Mouse (Mus musculus): ENCODE results near the gene Spag17. TPM values are rescaled to one million over a fixed set of nuclear protein-coding genes. Genes with fewer than 3 reads are reported as not detected.

The Spag17 gene
- polyA plus RNA-seq, 1 experiment from 2014 or later: not detected

- WGBS: 63% methylated on average over 2 of the region's 2 CpGs
- Histone ChIP-seq H3K27me3 (ENCODE audit: control insufficient read depth, insufficient read depth, low read length) (no peaks in the 10 kb centered on the region), H3K27ac (ENCODE audit: low read length) (no peak overlapping the region), H3K4me3 (ENCODE audit: low read depth, low read length) (no peak overlapping the region), H3K4me1 (ENCODE audit: control insufficient read depth, insufficient read depth, low read length) (no peaks in the 10 kb centered on the region), H3K36me3 (ENCODE audit: control insufficient read depth, insufficient read depth, low read length) (no peaks in the 10 kb centered on the region), H3K4me2 (replicated peaks; ENCODE audit: low read depth, low read length) (no peak overlapping the region), H3K9me3 (ENCODE audit: control insufficient read depth, low read depth, low read length) (no peaks in the 10 kb centered on the region), H3K9ac (replicated peaks; ENCODE audit: low read depth, low read length) (no peak overlapping the region)
- no peak for ATAC-seq (ENCODE audit: insufficient number of reproducible peaks, insufficient read depth, low FRiP score, low read depth)
Measured at GRCm38 (mm10) chr3:99945171-99945570, 60.0 kb downstream of the Spag17 start.

- Histone ChIP-seq H3K4me2 (replicated peaks; ENCODE audit: low read depth, low read length) (no peak overlapping the region), H3K9ac (replicated peaks; ENCODE audit: low read depth, low read length) (no peak overlapping the region), H3K36me3 (ENCODE audit: control insufficient read depth, insufficient read depth, low read length) (no peaks in the 10 kb centered on the region), H3K27me3 (ENCODE audit: control insufficient read depth, insufficient read depth, low read length) (no peaks in the 10 kb centered on the region), H3K4me3 (ENCODE audit: low read depth, low read length) (no peak overlapping the region), H3K9me3 (ENCODE audit: control insufficient read depth, low read depth, low read length) (no peaks in the 10 kb centered on the region), H3K4me1 (ENCODE audit: control insufficient read depth, insufficient read depth, low read length) (no peaks in the 10 kb centered on the region), H3K27ac (ENCODE audit: low read length) (no peak overlapping the region)
- ATAC-seq (ENCODE audit: insufficient number of reproducible peaks, insufficient read depth, low FRiP score, low read depth): no peak
- 69% methylated on average over 9 of the region's 9 CpGs for WGBS
Measured at GRCm38 (mm10) chr3:99954039-99954602, 68.9 kb downstream of the Spag17 start.

- Histone ChIP-seq H3K27me3 (ENCODE audit: control insufficient read depth, insufficient read depth, low read length) (no peaks in the 10 kb centered on the region), H3K4me3 (ENCODE audit: low read depth, low read length) (no peak overlapping the region), H3K4me1 (ENCODE audit: control insufficient read depth, insufficient read depth, low read length) (no peaks in the 10 kb centered on the region), H3K4me2 (replicated peaks; ENCODE audit: low read depth, low read length) (no peak overlapping the region), H3K9ac (replicated peaks; ENCODE audit: low read depth, low read length) (no peak overlapping the region), H3K36me3 (ENCODE audit: control insufficient read depth, insufficient read depth, low read length) (no peaks in the 10 kb centered on the region), H3K9me3 (ENCODE audit: control insufficient read depth, low read depth, low read length) (no peaks in the 10 kb centered on the region), H3K27ac (ENCODE audit: low read length) (no peak overlapping the region)
- no peak for ATAC-seq (ENCODE audit: insufficient number of reproducible peaks, insufficient read depth, low FRiP score, low read depth)
Measured at GRCm38 (mm10) chr3:99956517-99956916, 71.3 kb downstream of the Spag17 start.

GRCm38 (mm10) chr3:99959805-99960485 lies 74.7 kb downstream of the Spag17 start:
- 56% methylated on average over 7 of the region's 7 CpGs for WGBS
- no peak for ATAC-seq (ENCODE audit: insufficient number of reproducible peaks, insufficient read depth, low FRiP score, low read depth)

GRCm38 (mm10) chr3:99964345-99964744 lies 79.1 kb downstream of the Spag17 start:
- ATAC-seq (ENCODE audit: insufficient number of reproducible peaks, insufficient read depth, low FRiP score, low read depth): no peak
- H3K27ac ChIP-seq (ENCODE audit: low read length): no peak overlapping the region
- H3K9me3 ChIP-seq (ENCODE audit: control insufficient read depth, low read depth, low read length): no peaks in the 10 kb centered on the region
- no peaks in the 10 kb centered on the region for H3K36me3 ChIP-seq (ENCODE audit: control insufficient read depth, insufficient read depth, low read length)
- no peaks in the 10 kb centered on the region for H3K27me3 ChIP-seq (ENCODE audit: control insufficient read depth, insufficient read depth, low read length)
- no peak overlapping the region for H3K9ac ChIP-seq (replicated peaks; ENCODE audit: low read depth, low read length)
- no peaks in the 10 kb centered on the region for H3K4me1 ChIP-seq (ENCODE audit: control insufficient read depth, insufficient read depth, low read length)
- no peak overlapping the region for H3K4me2 ChIP-seq (replicated peaks; ENCODE audit: low read depth, low read length)
- 89% methylated on average over 6 of the region's 6 CpGs for WGBS
- no peak overlapping the region for H3K4me3 ChIP-seq (ENCODE audit: low read depth, low read length)

More at GRCm38 (mm10) chr3:99959805-99960485, 74.7 kb downstream of the Spag17 start:
- H3K4me3 ChIP-seq (ENCODE audit: low read depth, low read length): no peak overlapping the region
- no peak overlapping the region for H3K9ac ChIP-seq (replicated peaks; ENCODE audit: low read depth, low read length)
- H3K9me3 ChIP-seq (ENCODE audit: control insufficient read depth, low read depth, low read length): no peaks in the 10 kb centered on the region
- no peaks in the 10 kb centered on the region for H3K36me3 ChIP-seq (ENCODE audit: control insufficient read depth, insufficient read depth, low read length)
- H3K4me1 ChIP-seq (ENCODE audit: control insufficient read depth, insufficient read depth, low read length): no peaks in the 10 kb centered on the region
- H3K27me3 ChIP-seq (ENCODE audit: control insufficient read depth, insufficient read depth, low read length): no peaks in the 10 kb centered on the region
- H3K27ac ChIP-seq (ENCODE audit: low read length): no peak overlapping the region
- H3K4me2 ChIP-seq (replicated peaks; ENCODE audit: low read depth, low read length): no peak overlapping the region

GRCm38 (mm10) chr3:99965863-99966262 lies 80.7 kb downstream of the Spag17 start:
- Histone ChIP-seq H3K4me1 (ENCODE audit: control insufficient read depth, insufficient read depth, low read length) (0 out of 2 replicates have a peak, but pooled peaks cover under 1% of the 10 kb centered on the region), H3K27ac (ENCODE audit: low read length) (no peak overlapping the region), H3K9ac (replicated peaks; ENCODE audit: low read depth, low read length) (no peak overlapping the region), H3K27me3 (ENCODE audit: control insufficient read depth, insufficient read depth, low read length) (no peaks in the 10 kb centered on the region), H3K4me2 (replicated peaks; ENCODE audit: low read depth, low read length) (no peak overlapping the region), H3K4me3 (ENCODE audit: low read depth, low read length) (no peak overlapping the region), H3K9me3 (ENCODE audit: control insufficient read depth, low read depth, low read length) (no peaks in the 10 kb centered on the region), H3K36me3 (ENCODE audit: control insufficient read depth, insufficient read depth, low read length) (no peaks in the 10 kb centered on the region)
- 57% methylated on average over 4 of the region's 4 CpGs for WGBS
- ATAC-seq (ENCODE audit: insufficient number of reproducible peaks, insufficient read depth, low FRiP score, low read depth): no peak

GRCm38 (mm10) chr3:99966285-99966684 lies 81.1 kb downstream of the Spag17 start:
- H3K9me3 ChIP-seq (ENCODE audit: control insufficient read depth, low read depth, low read length): no peaks in the 10 kb centered on the region
- WGBS: 54% methylated on average over 2 of the region's 2 CpGs
- H3K4me1 ChIP-seq (ENCODE audit: control insufficient read depth, insufficient read depth, low read length): 0 out of 2 replicates have a peak, but pooled peaks cover 3% of the 10 kb centered on the region
- no peak for ATAC-seq (ENCODE audit: insufficient number of reproducible peaks, insufficient read depth, low FRiP score, low read depth)
- H3K4me2 ChIP-seq (replicated peaks; ENCODE audit: low read depth, low read length): no peak overlapping the region
- H3K27me3 ChIP-seq (ENCODE audit: control insufficient read depth, insufficient read depth, low read length): no peaks in the 10 kb centered on the region
- H3K27ac ChIP-seq (ENCODE audit: low read length): no peak overlapping the region
- no peak overlapping the region for H3K4me3 ChIP-seq (ENCODE audit: low read depth, low read length)
- no peaks in the 10 kb centered on the region for H3K36me3 ChIP-seq (ENCODE audit: control insufficient read depth, insufficient read depth, low read length)
- H3K9ac ChIP-seq (replicated peaks; ENCODE audit: low read depth, low read length): no peak overlapping the region

- H3K9ac ChIP-seq (replicated peaks; ENCODE audit: low read depth, low read length): no peak overlapping the region
- no peak overlapping the region for H3K4me3 ChIP-seq (ENCODE audit: low read depth, low read length)
- no peaks in the 10 kb centered on the region for H3K27me3 ChIP-seq (ENCODE audit: control insufficient read depth, insufficient read depth, low read length)
- no peaks in the 10 kb centered on the region for H3K9me3 ChIP-seq (ENCODE audit: control insufficient read depth, low read depth, low read length)
- no peak overlapping the region for H3K27ac ChIP-seq (ENCODE audit: low read length)
- ATAC-seq (ENCODE audit: insufficient number of reproducible peaks, insufficient read depth, low FRiP score, low read depth): no peak
- H3K36me3 ChIP-seq (ENCODE audit: control insufficient read depth, insufficient read depth, low read length): no peaks in the 10 kb centered on the region
- WGBS: 30% methylated on average over 5 of the region's 5 CpGs
- 0 out of 2 replicates have a peak, but pooled peaks cover 3% of the 10 kb centered on the region for H3K4me1 ChIP-seq (ENCODE audit: control insufficient read depth, insufficient read depth, low read length)
- H3K4me2 ChIP-seq (replicated peaks; ENCODE audit: low read depth, low read length): no peak overlapping the region
Measured at GRCm38 (mm10) chr3:99970766-99971165, 85.6 kb downstream of the Spag17 start.
